Mouse (Mus musculus) frontal cortex, postnatal 14 days (tissue): ENCODE measurements at regions not wholly inside any gene's neighbourhood (a gene's known extent, or its start where the extent isn't known, plus 50 kb on each side); places are given as distances from the start of the nearest gene placed in this dataset.
A peak's percentile ranks its signal among the peaks of the same experiment; 100 is the strongest.

Source experiments
- DNase-seq, 2 experiments: peaks; one replicate each; pipeline ENCODE4 v3.0.0; 2022; ENCODE audit warnings: low spot score in 2 of 2

DNA sequence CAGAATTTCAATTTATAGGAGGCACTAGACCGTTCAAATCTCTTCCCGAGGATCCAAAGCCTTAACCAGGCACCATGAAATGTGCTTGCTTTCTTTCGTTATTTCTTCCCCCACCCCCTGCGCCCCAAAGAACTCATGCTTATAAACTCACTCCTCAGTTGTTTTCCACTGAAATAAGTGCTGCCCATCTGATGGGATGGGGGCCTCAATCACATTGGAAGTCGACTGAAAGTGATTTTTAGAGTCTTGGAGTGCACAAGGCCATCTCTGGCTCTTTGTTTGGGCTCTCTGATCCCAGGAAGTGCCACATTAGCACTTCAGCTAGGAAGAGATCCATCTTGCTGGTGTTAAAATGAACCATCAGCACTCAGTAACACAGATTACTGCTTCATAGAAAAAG is 484.3 kb downstream of the Nedd1 start:
- no peak for DNase-seq

DNA sequence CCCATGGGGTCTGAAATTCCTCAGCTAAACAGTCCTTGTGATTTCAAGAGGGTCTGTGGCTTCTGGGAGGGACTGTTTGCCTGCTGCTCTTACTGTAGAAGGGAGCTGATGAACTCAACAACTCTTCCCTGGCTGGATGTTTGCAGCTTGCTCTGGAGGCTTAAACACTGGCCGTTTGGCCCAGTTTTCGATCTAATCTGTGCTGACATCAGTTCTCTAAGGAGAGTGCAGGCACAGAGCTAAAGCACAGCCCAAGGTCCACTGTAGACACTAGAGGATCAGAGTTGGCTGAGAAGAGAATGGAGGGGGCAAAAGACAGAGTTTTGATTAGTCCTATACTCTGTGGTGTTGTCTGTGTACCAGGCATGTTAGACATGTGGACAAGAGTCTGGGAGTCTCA is 490.1 kb downstream of the Nedd1 start:
- no peak for DNase-seq

DNA sequence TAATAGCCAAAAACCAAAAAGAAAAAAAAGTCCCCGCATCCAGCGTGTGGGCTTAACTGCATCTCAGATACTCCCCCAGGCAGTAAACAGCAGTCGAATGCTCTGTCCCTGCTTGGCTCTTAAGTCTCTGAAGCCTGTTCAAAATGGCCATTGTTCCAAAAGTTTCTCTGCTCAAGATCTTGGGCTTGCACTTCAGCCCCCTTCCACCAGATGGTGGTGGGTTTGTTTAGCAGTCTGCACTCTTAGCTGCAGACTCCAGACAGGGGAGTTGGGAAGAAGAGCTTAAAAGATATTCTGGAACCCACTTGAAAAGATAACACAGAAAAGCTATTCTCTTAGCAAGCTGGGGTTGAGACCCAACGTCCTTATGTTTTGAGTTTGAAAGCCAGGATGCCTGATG is 496.4 kb downstream of the Nedd1 start:
- DNase-seq, result no peak

DNA sequence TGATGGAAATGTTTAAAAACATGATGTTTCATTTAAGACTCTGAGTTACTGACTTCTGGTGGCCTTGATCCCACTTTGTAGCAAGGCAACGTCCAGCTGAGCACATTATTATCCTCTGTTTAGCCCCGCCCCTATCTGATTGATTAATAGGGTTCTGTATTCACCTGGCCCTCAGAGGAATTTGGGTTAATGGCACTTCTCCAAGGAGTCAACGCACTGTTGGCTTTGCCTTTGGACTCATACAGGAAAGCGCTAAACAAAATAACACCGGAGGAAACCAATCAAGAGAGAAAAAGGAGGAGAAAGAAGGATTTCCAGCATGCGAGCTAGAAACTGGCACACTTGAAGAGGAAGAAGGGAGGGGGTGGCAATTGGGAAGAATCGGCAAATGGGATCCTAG is 497.1 kb downstream of the Nedd1 start:
- no peak for DNase-seq

DNA sequence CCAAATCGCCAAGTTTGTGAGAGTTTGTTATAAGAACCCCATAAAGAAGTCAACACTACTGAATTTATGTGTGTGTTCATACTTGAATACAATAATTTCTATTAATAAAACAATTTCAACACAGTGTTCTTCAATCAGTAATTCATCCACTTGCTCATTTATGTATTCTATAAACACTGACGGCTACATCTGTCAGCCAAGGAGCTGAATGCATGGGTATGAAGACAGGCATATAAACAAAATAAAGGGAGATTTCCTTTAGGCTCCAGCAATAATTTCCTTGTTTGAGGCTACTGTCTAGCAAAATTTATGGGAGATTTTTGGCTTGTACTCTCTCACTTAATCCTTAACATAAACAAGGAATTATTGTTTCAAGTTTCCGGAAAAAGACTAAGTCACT is 502.9 kb downstream of the Nedd1 start:
- DNase-seq, result no peak

DNA sequence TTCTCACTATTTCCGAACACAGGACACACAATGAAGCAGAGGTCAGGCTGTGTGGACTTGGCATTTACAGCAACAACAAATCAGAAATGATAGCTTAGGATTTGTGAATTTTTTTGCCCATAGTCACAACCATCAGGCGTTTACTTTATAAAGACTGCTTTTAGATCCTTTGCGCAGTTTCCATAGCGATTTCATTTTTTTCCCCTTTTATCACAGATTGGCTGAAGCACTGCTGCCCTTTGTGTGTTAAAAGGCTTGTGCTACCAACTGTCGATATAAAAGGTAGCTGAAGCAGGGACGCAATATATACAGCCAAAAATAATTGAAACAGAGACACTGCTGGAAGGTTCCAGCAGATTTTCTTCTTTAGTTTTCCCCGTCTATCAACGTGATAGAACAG is 551.4 kb downstream of the Nedd1 start:
- no peak for DNase-seq

- no peak for DNase-seq
These were observed 556.2 kb downstream of the Nedd1 start for GRCm38 (mm10) chr10:92166057-92166456.

DNA sequence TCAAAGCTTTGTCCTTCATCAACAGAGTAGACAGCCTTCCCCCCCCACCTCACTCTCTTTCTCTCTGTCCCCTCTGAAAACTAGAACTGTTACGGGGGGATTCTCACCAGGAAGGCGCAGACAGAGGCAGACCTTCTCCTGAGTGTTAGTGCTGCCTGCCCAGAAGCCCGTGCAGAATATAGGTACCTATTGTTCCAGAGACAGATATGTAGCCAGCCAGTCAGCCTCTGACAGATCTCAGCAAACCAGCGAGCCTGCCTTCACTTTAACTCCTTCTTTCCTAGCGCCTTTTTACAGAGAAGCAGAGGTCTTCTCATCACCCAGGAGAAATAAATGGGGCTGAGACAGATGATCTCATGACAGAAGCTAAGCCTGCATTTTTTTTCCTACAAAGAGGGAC is 557.2 kb downstream of the Nedd1 start:
- no peak for DNase-seq

- no peak for DNase-seq
These were observed 557.6 kb downstream of the Nedd1 start for GRCm38 (mm10) chr10:92164648-92164960.

DNA sequence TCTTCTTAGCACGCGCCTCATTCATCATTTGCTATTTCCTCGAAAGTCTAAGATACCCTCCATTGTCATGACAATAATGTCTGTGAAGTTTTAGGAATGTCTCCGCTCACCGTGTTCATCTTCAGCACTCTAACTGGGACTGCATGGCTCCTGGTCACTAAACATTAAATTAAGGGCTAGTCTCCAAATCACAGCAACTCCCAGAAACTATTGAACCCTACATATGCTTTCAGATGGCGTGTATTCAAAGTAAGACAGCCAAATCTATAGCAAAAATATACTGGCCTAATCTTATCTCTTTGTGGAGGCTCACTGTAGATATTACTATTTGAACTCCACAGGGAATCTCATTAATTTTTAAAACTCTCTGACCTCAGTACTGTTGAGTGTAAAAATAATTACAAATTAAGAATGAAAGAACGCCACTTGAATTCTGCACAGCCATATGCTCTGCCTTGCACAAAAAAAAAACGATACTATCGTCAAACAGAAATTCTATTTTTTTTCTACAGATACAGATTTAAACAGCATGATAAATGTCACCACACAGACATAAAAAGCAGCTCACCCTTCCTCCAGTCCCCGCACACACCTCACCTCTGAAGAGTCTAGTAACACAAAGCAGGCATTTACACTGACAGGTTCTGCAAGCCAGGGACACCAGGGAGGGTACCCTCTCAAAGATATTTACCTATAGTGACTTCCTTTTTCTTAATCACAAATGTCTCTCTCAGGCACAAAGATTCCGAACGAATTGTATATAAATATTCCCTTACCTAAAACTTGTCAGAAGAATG is 558.2 kb downstream of the Nedd1 start:
- no peak for DNase-seq

DNA sequence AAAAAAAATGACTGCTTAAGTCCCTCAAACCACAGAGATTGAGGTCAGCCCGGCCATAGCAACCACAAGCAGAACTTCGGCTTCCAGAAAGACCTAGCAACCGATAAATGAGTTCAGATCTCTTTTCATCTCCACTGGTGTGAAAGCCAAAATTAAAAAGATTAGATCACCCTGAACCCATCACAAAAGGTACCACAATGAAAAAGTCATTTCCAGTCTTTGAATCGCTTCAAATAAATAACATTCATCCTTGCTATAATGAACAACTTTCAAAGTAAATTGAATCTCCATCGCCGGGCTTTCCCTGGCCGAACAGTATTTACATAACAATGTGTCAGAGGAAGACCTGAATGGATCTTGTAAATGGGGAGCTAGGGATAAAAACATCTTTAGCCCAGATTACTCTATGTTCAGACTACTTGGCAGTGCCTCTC is 559.1 kb downstream of the Nedd1 start:
- DNase-seq, result no peak

DNA sequence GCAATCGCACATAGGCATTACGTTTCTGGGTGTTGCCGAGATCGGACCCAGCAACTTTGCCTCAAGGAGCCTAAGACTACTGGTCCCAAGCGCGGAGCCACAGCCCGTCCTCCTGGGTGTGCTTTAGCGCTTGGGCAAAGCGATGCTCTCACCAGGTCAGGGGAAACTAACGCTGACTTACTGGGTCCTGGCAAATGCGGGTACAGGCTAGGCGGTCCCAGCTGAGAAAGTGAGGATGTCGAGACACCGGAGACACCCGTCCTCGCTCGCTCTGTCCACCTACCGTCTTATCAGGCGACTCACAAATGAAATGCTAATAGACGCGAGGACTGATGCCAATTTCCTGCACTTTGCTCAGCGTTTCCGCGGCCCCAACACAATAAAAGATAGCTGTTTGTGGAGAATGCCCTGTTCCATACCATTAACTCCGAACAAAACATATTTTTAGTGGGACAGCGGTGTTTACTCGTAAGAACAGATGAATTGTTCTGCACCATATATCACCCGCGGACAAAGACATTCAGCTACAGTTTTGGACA is 559.7 kb downstream of the Nedd1 start:
- DNase-seq, result peak; percentile 5 to 11

DNA sequence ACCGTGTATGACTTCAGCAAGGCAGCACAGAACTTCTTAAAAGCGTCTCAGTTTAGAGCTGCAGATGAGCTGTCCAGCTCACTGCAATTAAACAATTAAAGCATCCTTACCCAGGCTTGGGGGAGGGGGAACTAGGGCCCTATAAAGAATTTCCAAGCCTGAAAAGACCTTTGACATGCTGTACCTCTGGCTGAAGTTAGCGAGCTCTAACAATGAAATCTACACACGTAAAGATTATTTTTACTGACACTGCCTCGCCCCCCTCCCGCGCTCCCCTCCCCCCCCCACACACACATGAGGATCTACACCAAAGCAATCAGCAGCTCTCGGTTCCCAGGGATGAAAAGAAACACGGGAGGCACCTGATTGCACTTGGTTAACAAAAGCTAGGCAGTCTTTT is 560.7 kb downstream of the Nedd1 start:
- no peak for DNase-seq

- no peak for DNase-seq
These were observed 576.0 kb downstream of the Nedd1 start for GRCm38 (mm10) chr10:92146263-92146662.

DNA sequence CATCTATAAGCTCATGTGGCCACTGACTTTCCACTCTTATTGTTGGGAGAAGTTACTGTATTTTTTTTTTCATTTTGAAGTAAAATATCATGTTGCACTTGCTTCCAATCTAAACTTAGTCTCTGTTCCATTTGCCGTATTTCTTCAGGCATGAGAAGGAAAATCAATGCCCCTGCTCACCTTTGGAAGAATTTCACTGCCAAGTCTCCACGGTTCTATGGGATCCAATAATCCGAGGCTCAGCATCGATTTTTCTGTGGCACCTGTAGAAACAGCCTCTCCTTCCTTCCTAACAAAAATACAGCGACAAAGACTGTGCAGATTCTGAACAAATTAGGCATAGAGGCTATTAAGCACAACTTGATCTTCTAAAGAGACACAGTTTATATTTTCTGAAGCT is 586.7 kb downstream of the Nedd1 start:
- DNase-seq, result no peak

DNA sequence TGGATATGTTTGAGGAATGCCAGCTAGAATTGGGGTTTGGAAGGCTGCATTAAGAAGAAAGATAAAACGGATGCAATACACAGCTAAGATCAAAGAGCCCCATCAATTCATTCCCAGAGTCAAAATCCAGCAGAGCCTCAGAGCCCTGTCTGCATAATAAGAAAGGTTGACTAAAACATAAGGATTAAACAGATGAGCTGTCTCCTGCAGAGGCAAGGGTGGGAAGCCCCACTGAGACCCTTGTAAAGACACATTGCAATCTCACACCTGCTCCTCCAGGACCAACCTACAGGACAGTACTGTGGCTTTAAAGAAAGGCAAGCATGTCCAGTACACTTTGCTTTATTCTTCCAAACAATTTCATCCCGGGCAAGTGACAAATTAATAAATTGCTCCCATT is 609.4 kb downstream of the Nedd1 start:
- no peak for DNase-seq

DNA sequence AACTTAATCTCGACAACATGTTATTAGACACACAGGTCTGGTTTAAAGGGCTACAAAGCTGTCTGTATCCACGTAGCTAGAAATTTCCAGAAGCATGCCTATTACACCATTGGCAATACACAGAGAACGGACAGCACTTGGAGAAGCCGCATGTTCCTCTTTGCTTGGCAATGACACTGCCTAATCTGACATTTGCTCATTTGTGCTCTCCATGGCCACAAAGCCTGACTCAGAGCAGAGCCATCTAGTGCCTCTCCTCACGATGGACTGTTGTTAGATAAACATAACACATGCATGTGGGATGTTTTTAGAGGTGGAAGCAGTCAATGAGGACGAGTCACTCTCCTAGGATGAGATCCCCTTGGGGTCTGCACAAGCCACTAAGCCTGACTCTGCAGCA is 615.9 kb downstream of the Nedd1 start:
- DNase-seq, result no peak

DNA sequence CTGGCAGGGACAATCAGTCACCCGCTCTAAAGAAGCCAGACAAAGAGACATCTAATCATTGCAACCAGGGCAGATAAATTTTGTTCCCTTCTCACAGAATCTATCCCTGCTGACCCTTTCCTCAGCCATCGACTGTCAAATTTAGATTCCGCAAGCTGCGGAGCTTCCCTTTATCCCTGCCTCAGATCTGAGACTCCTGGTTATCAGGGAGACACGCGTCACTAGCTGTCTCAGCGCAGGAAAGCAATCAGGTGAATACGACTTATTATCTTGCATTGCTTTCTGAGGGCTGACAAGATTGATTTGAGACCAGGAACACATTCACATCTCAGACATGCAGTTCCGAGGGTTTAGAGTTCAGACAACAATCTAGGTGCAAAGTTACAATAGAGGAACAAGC is 618.3 kb downstream of the Nedd1 start:
- DNase-seq, result no peak

DNA sequence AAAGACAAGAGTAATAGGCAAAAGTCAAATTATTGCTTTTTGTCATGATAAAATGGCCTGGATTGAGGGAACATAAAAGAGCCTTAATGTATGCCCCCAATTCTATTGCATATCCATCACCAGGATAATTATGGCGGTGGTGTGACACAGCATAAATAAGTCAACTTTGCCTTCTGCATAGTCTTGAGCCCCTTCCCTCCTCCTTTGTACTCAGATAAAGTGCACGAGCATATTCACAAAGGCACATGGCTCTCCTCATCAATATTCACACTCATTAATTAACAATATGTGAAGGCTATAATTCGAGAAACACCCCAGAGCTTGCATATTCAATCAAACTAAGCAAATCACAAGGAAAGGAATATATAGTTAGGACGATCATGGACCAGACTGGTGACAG is 619.5 kb downstream of the Nedd1 start:
- DNase-seq, result no peak

GRCm38 (mm10) chr10:92097562-92097961 is 624.7 kb downstream of the Nedd1 start:
- DNase-seq, result no peak

DNA sequence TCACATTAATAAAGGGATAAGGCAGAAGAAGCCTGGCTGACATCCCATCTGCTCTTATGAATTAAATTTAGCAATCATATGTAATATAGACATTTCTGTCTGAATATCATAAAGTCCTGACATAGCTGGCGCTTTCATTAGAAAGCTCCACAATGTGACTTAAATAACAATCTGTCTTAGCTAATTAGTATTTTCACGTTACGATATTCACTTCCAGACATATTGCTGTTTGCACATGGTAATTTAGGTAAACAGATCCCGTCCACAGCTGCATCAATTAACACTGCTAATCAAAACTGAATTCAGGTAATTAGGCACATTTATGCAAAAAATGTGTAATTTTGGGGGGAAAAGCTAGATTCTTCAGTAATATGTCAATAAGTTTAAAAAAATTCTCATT is 625.1 kb downstream of the Nedd1 start:
- no peak for DNase-seq

- DNase-seq, result no peak
These were observed 630.5 kb downstream of the Nedd1 start for GRCm38 (mm10) chr10:92091480-92092395.

DNA sequence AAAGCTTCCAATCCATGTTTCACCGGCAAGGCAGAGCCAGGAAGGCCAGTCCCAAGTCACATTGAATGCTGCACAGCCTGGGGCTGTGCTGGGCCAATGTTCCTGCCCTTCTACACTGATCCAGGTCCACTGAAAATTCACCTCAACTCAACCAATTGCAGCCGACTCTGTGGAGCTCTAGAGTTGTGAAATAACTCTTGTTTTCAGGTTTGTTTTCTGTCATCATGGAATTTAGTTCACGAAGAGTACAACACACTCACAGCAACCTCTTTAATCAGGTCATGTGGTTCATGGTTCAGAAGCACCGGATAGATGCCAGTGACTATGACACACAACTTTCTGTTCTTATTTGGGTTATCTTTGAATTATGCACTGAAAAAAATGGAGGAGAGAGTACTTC is 640.1 kb downstream of the Nedd1 start:
- DNase-seq, result no peak
